Mouse (Mus musculus): ENCODE data around the gene Jade2.

The Jade2 gene

GRCm38 (mm10) chr11:51857818-51858527 lies 520 bp upstream of the Jade2 start:
- DNase-seq (ENCODE audit: low spot score in 2 of 2), result peak; percentile 89 to 91

GRCm38 (mm10) chr11:51856616-51857080 lies 805 bp downstream of the Jade2 start:
- no peak for DNase-seq (ENCODE audit: low spot score in 2 of 2)

GRCm38 (mm10) chr11:51855818-51856615 lies 1.4 kb downstream of the Jade2 start:
- DNase-seq (ENCODE audit: low spot score in 2 of 2), result peak; percentile 61 to 77

- DNase-seq (ENCODE audit: low spot score in 2 of 2), result peak; percentile 52 to 66
Observed at GRCm38 (mm10) chr11:51854981-51855817, 2.3 kb downstream of the Jade2 start.

- no peak for DNase-seq (ENCODE audit: low spot score in 2 of 2)
Observed at GRCm38 (mm10) chr11:51852595-51852994, 4.9 kb downstream of the Jade2 start.

GRCm38 (mm10) chr11:51852091-51852521 lies 5.3 kb downstream of the Jade2 start:
- DNase-seq (ENCODE audit: low spot score in 2 of 2), result no peak

- DNase-seq (ENCODE audit: low spot score in 2 of 2), result no peak
Observed at GRCm38 (mm10) chr11:51850741-51851330, 6.6 kb downstream of the Jade2 start.

- no peak for DNase-seq (ENCODE audit: low spot score in 2 of 2)
Observed at GRCm38 (mm10) chr11:51848324-51848723, 9.1 kb downstream of the Jade2 start.

- no peak for DNase-seq (ENCODE audit: low spot score in 2 of 2)
Observed at GRCm38 (mm10) chr11:51847902-51848301, 9.6 kb downstream of the Jade2 start.

GRCm38 (mm10) chr11:51845981-51846883 lies 11.2 kb downstream of the Jade2 start:
- DNase-seq (ENCODE audit: low spot score in 2 of 2), result no peak

- no peak for DNase-seq (ENCODE audit: low spot score in 2 of 2)
Observed at GRCm38 (mm10) chr11:51844529-51845098, 12.8 kb downstream of the Jade2 start.

GRCm38 (mm10) chr11:51843898-51844297 lies 13.6 kb downstream of the Jade2 start:
- no peak for DNase-seq (ENCODE audit: low spot score in 2 of 2)

GRCm38 (mm10) chr11:51843168-51843567 lies 14.3 kb downstream of the Jade2 start:
- DNase-seq (ENCODE audit: low spot score in 2 of 2), result peak; percentile 64 to 72

GRCm38 (mm10) chr11:51841149-51841548 lies 16.3 kb downstream of the Jade2 start:
- DNase-seq (ENCODE audit: low spot score in 2 of 2), result no peak

- no peak for DNase-seq (ENCODE audit: low spot score in 2 of 2)
Observed at GRCm38 (mm10) chr11:51840657-51841056, 16.8 kb downstream of the Jade2 start.

- DNase-seq (ENCODE audit: low spot score in 2 of 2), result no peak
Observed at GRCm38 (mm10) chr11:51839973-51840372, 17.5 kb downstream of the Jade2 start.

GRCm38 (mm10) chr11:51839106-51839505 lies 18.3 kb downstream of the Jade2 start:
- no peak for DNase-seq (ENCODE audit: low spot score in 2 of 2)

- DNase-seq (ENCODE audit: low spot score in 2 of 2), result peak in 1 of 2 experiments; percentile 21
Observed at GRCm38 (mm10) chr11:51837164-51838153, 20.0 kb downstream of the Jade2 start.

GRCm38 (mm10) chr11:51836506-51836905 lies 20.9 kb downstream of the Jade2 start:
- no peak for DNase-seq (ENCODE audit: low spot score in 2 of 2)
